Mouse (Mus musculus) CH12.LX (cell line): ENCODE data around the gene Nsf. TPM values are rescaled to one million over a fixed set of nuclear protein-coding genes. Genes with fewer than 3 reads are reported as not detected.

Experiments used
- DNase-seq: peaks from one replicate; pipeline ENCODE4 v3.0.0-alpha.2; 2013; ENCODE audit errors: extremely low read depth
- H3K27ac ChIP-seq: 2 replicates; pipeline ENCODE4 v1.5.1; 2012; ENCODE audit warnings: low read depth, mild to moderate bottlenecking, control low read depth, moderate library complexity; ENCODE audit not compliant: insufficient read depth
- H3K27me3 ChIP-seq: replicated peaks from 2 replicates; pipeline ENCODE3; 2012; ENCODE audit warnings: inconsistent platforms
- H3K36me3 ChIP-seq, 2 experiments: replicated peaks in 1 of 2; 2 replicates each; pipeline versions ENCODE3 to v1.6.1; 2012; ENCODE audit warnings: inconsistent platforms in 1 of 2, low read length in 1 of 2, mild to moderate bottlenecking in 1 of 2, mixed read lengths in 1 of 2, moderate library complexity in 1 of 2; ENCODE audit not compliant: control insufficient read depth in 1 of 2, insufficient read depth in 1 of 2
- H3K4me1 ChIP-seq, 2 experiments: 2 replicates each; pipeline ENCODE4 v1.6.1; 2012; ENCODE audit warnings: inconsistent platforms in 1 of 2, moderate library complexity in 1 of 2; ENCODE audit not compliant: insufficient read depth in 2 of 2, control insufficient read depth in 1 of 2
- H3K4me2 ChIP-seq: 2 replicates; pipeline ENCODE4 v1.6.1; 2012; ENCODE audit warnings: low read depth, mild to moderate bottlenecking, control low read depth; ENCODE audit not compliant: poor library complexity, insufficient read depth, severe bottlenecking
- H3K4me3 ChIP-seq, 3 experiments: fragments of 150-350 bp in 1 of 3; sonication (generic) in 1 of 3; replicated peaks in 1 of 3; 2 replicates each; pipeline versions ENCODE3 to v1.5.1; 2011 to 2012; ENCODE audit warnings: low read depth in 2 of 3, low read length in 2 of 3, mild to moderate bottlenecking in 2 of 3, moderate library complexity in 2 of 3, control low read depth in 1 of 3, improper control_type of control experiment in 1 of 3, inconsistent platforms in 1 of 3, mixed read lengths in 1 of 3; ENCODE audit not compliant: poor library complexity in 1 of 3
- H3K79me2 ChIP-seq: replicated peaks from 2 replicates; pipeline ENCODE4 v1.6.1; 2012; ENCODE audit warnings: mild to moderate bottlenecking, moderate library complexity; ENCODE audit not compliant: control insufficient read depth, poor library complexity, insufficient read depth, severe bottlenecking; ENCODE audit errors: extremely low read depth
- H3K9ac ChIP-seq: 2 replicates; pipeline ENCODE4 v1.6.1; 2012; ENCODE audit warnings: low read depth, mild to moderate bottlenecking, control low read depth, moderate library complexity; ENCODE audit not compliant: insufficient read depth
- H3K9me3 ChIP-seq: replicated peaks from 2 replicates; pipeline ENCODE3; 2012; ENCODE audit warnings: low read length, inconsistent platforms, mixed read lengths
- BHLHE40 ChIP-seq: IDR thresholded peaks from 2 replicates; pipeline ENCODE4 v1.6.1; 2011; ENCODE audit warnings: mild to moderate bottlenecking, low read depth, low read length, improper control_type of control experiment
- CHD2 ChIP-seq: IDR thresholded peaks from 2 replicates; pipeline ENCODE4 v1.6.1; 2011; ENCODE audit warnings: low read length, improper control_type of control experiment
- E2F4 ChIP-seq: IDR thresholded peaks from 2 replicates; pipeline ENCODE4 v1.6.1; 2011; ENCODE audit warnings: low read depth, low read length, improper control_type of control experiment; ENCODE audit not compliant: insufficient replicate concordance
- EP300 ChIP-seq: IDR thresholded peaks from 2 replicates; pipeline ENCODE4 v1.6.1; 2011; ENCODE audit warnings: low read length, improper control_type of control experiment
- ETS1 ChIP-seq: conservative IDR thresholded peaks from 2 replicates; pipeline ENCODE4 v1.6.1; 2012; ENCODE audit warnings: low read depth, mild to moderate bottlenecking, inconsistent platforms, low read length, improper control_type of control experiment, moderate library complexity
- GABPA ChIP-seq: IDR thresholded peaks from 2 replicates; pipeline ENCODE4 v1.6.1; 2012; ENCODE audit warnings: low read depth, low read length, improper control_type of control experiment, inconsistent platforms; ENCODE audit not compliant: insufficient replicate concordance
- HCFC1 ChIP-seq: IDR thresholded peaks from 2 replicates; pipeline ENCODE4 v1.6.1; 2012; ENCODE audit warnings: low read depth, mild to moderate bottlenecking, inconsistent platforms, low read length, improper control_type of control experiment
- IRF4 ChIP-seq: IDR thresholded peaks from 2 replicates; pipeline ENCODE4 v1.6.1; 2014; ENCODE audit warnings: low read depth, mild to moderate bottlenecking, inconsistent platforms, low read length, improper control_type of control experiment
- JUND ChIP-seq: conservative IDR thresholded peaks from 2 replicates; pipeline ENCODE4 v1.6.1; 2011; ENCODE audit warnings: low read depth, low read length, improper control_type of control experiment
- KAT2A ChIP-seq: IDR thresholded peaks from 2 replicates; pipeline ENCODE4 v1.6.1; 2012; ENCODE audit warnings: low read length, improper control_type of control experiment, inconsistent platforms; ENCODE audit not compliant: insufficient replicate concordance
- MAFK ChIP-seq: IDR thresholded peaks from 2 replicates; pipeline ENCODE4 v1.6.1; 2011; ENCODE audit warnings: low read length, improper control_type of control experiment; ENCODE audit not compliant: insufficient replicate concordance
- MAX ChIP-seq: IDR thresholded peaks from 2 replicates; pipeline ENCODE4 v1.6.1; 2011; ENCODE audit warnings: low read length, improper control_type of control experiment
- MXI1 ChIP-seq: IDR thresholded peaks from 2 replicates; pipeline ENCODE4 v1.6.1; 2011; ENCODE audit warnings: mild to moderate bottlenecking, low read depth, low read length, improper control_type of control experiment
- MYC ChIP-seq: IDR thresholded peaks from 2 replicates; pipeline ENCODE4 v1.6.1; 2011; ENCODE audit warnings: low read depth, mild to moderate bottlenecking, improper control_type of control experiment, low read length
- NELFE ChIP-seq: IDR thresholded peaks from 2 replicates; pipeline ENCODE4 v1.6.1; 2011; ENCODE audit warnings: low read depth, low read length, improper control_type of control experiment
- POLR2A ChIP-seq: IDR thresholded peaks from 2 replicates; pipeline ENCODE4 v1.6.1; 2011; ENCODE audit warnings: low read depth, mild to moderate bottlenecking, improper control_type of control experiment, low read length
- RCOR1 ChIP-seq: conservative IDR thresholded peaks from 2 replicates; pipeline ENCODE4 v1.6.1; 2012; ENCODE audit warnings: low read depth, mild to moderate bottlenecking, inconsistent platforms, low read length, improper control_type of control experiment
- UBTF ChIP-seq: IDR thresholded peaks from 2 replicates; pipeline ENCODE4 v1.6.1; 2012; ENCODE audit warnings: low read depth, mild to moderate bottlenecking, inconsistent platforms, low read length, improper control_type of control experiment, moderate library complexity
- USF1 ChIP-seq: IDR thresholded peaks from 2 replicates; pipeline ENCODE4 v1.6.1; 2014; ENCODE audit warnings: low read depth, mild to moderate bottlenecking, inconsistent platforms, low read length, improper control_type of control experiment
- USF2 ChIP-seq: conservative IDR thresholded peaks from 2 replicates; pipeline ENCODE4 v1.6.1; 2011; ENCODE audit warnings: low read depth, low read length, improper control_type of control experiment
- ZC3H11A ChIP-seq: IDR thresholded peaks from 2 replicates; pipeline ENCODE4 v1.6.1; 2012; ENCODE audit warnings: low read depth, mild to moderate bottlenecking, inconsistent platforms, low read length, improper control_type of control experiment
- ZKSCAN1 ChIP-seq: IDR thresholded peaks from 2 replicates; pipeline ENCODE4 v1.6.1; 2012; ENCODE audit warnings: low read depth, inconsistent platforms, low read length, improper control_type of control experiment, borderline replicate concordance
- ZMIZ1 ChIP-seq: IDR thresholded peaks from 2 replicates; pipeline ENCODE4 v1.6.1; 2012; ENCODE audit warnings: low read depth, mild to moderate bottlenecking, inconsistent platforms, low read length, improper control_type of control experiment
- dilution Hi-C: fragments of 300-500 bp; cut with MboI; formaldehyde crosslinking; loops from 2 replicates; pipeline ENCODE4 v1.14.3; 2020; ENCODE audit warnings: low sequenced_read_pairs; ENCODE audit not compliant: extremely low pct_unique_long_range_greater_than_20kb, extremely low pct_ligation_motif_present
- in situ Hi-C: fragments of 300-500 bp; cut with MboI; formaldehyde crosslinking; loops from 3 replicates; pipeline ENCODE4 v1.14.3; 2019; ENCODE audit warnings: low sequenced_read_pairs, low pct_ligation_motif_present, low pct_unique_long_range_greater_than_20kb, mixed read lengths
- polyA plus RNA-seq: library from polyadenylated mRNA; unstranded; fragments of >175 nt; gene quantifications from 2 replicates; pipeline ENCODE4 v1.2.1, GENCODE M21; 2012; ENCODE audit warnings: low read depth; ENCODE audit not compliant: insufficient read length
- total RNA-seq, 2 experiments: library from RNA; depleted of rRNA; stranded (reverse); fragments of 300-350 nt in 1 of 2; fragments of >200 nt in 1 of 2; gene quantifications; 2 replicates each; pipeline ENCODE4 v1.2.3; 2012 to 2014

Nsf gene
- total and polyA plus RNA-seq, 3 experiments, result 48.1 to 99.3 (median 50.9) TPM

DNA sequence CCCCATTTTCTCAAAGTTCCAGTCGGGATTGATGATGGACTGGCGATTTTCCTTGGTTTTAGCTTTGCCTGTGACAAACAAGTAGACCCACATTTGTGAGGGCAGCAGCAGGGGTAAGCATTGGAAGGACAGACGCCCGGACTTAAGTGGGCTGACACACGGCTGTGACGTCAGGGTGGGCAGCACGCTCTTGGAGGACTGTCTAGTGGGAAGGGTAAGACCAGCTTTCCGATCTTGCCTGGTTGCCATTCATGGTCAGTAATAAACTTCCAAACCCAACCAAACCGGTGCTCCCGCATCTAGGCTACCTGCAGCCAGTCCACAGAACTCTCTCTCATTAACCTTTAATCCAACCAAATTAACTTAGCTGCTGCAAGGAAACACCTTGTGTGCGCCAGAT is 43.3 kb downstream of the Nsf start:
- peaks cover 50 to 93% of the 10 kb centered on the region in 2 experiments for H3K36me3 ChIP-seq
- H3K4me3 ChIP-seq, result no peak overlapping the region
- DNase-seq, result no peak
- no peak overlapping the region for H3K9ac ChIP-seq
- no peak overlapping the region for H3K27ac ChIP-seq
- H3K79me2 ChIP-seq, result no peaks in the 10 kb centered on the region
- dilution Hi-C loops, result no loop called here
- in situ Hi-C loops, result loop anchor here (5.0 kb wide), 1 partner anchor 138 kb away; the partner anchor contains the start of gene Wnt3
- H3K9me3 ChIP-seq, result no peaks in the 10 kb centered on the region
- no peak overlapping the region for H3K4me2 ChIP-seq
- no peaks in the 10 kb centered on the region for H3K4me1 ChIP-seq
- TF ChIP-seq ZKSCAN1 (no peak), CHD2 (no peak), MAFK (no peak), NELFE (no peak), GABPA (no peak), ZMIZ1 (no peak), E2F4 (no peak), USF1 (no peak), JUND (no peak), EP300 (no peak), HCFC1 (no peak), MAX (no peak), MYC (no peak), POLR2A (no peak), RCOR1 (no peak), BHLHE40 (no peak)
- TF ChIP-seq, all 38 proteins: peak for 0
- no peaks in the 10 kb centered on the region for H3K27me3 ChIP-seq

DNA sequence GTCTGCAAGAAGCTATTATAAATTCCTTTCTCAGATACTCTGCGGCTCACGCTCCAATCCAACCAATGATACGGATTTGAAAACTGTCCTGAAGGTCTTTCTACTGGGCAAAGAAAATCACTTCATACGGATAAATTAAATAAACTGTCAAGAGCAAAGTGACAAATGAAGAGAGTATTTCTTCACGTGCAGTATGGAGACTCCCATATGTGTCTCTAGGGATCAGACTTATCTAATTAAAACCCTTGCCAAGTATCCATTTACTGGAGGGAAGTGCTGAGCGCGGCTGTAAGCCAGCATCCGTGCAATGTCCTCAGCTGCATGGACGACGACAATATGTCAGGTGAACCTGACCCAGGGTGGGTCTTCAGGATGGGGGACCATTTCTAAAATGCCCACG is 44.0 kb downstream of the Nsf start:
- H3K27ac ChIP-seq, result no peak overlapping the region
- H3K4me3 ChIP-seq, result no peak overlapping the region
- H3K79me2 ChIP-seq, result no peaks in the 10 kb centered on the region
- in situ Hi-C loops (loop anchor here (5.0 kb wide), 1 partner anchor 138 kb away; the partner anchor contains the start of gene Wnt3), dilution Hi-C loops (no loop called here)
- no peaks in the 10 kb centered on the region for H3K4me1 ChIP-seq
- TF ChIP-seq MXI1 (no peak), KAT2A (no peak), IRF4 (no peak), JUND (no peak), ETS1 (no peak), USF1 (no peak), UBTF (no peak), ZMIZ1 (no peak), ZC3H11A (no peak), USF2 (no peak)
- H3K27me3 ChIP-seq, result no peaks in the 10 kb centered on the region
- peaks cover 46 to 92% of the 10 kb centered on the region in 2 experiments for H3K36me3 ChIP-seq
- H3K4me2 ChIP-seq, result no peak overlapping the region
- H3K9me3 ChIP-seq, result no peaks in the 10 kb centered on the region
- no peak overlapping the region for H3K9ac ChIP-seq
- DNase-seq, result no peak
